Mouse (Mus musculus): Measurements from ENCODE around the gene Arhgef12.

GRCm38 (mm10) chr9:42926564-42926963 is 180.5 kb downstream of the Arhgef12 start:
- TF ChIP-seq POLR2A (IDR thresholded peaks at IDR 0.05; ENCODE audit: insufficient read depth, low read depth, low read length): no peak
- no peak for TF ChIP-seq CTCF (IDR thresholded peaks at IDR 0.05; ENCODE audit: insufficient read depth, low read depth, low read length)
